Mouse (Mus musculus) left cerebral cortex, postnatal 4 days (tissue): Measurements from ENCODE around the gene Ces1a. TPM values are rescaled to one million over a fixed set of nuclear protein-coding genes. Genes with fewer than 3 reads are reported as not detected.

Experiments used
- DNase-seq: peaks from one replicate; pipeline ENCODE4 v3.0.0-alpha.2; 2022
- intact Hi-C: fragments of 180-260 bp; cut with DNase I; formaldehyde crosslinking; loops from one replicate; pipeline ENCODE4 v1.15.1; 2025
- total RNA-seq, 2 experiments: library from RNA; stranded (reverse); gene quantifications; 2 replicates each; pipeline ENCODE4 v1.2.3; 2021

Ces1a gene
- total RNA-seq, 2 experiments from 2014 or later, result not detected

GRCm38 (mm10) chr8:93010286-93010685 lies 37.7 kb downstream of the Ces1a start:
- intact Hi-C loops, result loop anchor here (2.0 kb wide), 2 partner anchors 389 to 421 kb away; no protein-coding TSS in a partner anchor
- peak; percentile 32 for DNase-seq

- intact Hi-C loops, result loop anchor here (10.0 kb wide), 1 partner anchor 114 kb away; no protein-coding TSS in a partner anchor
Measured at GRCm38 (mm10) chr8:92998600-92998999, 49.4 kb downstream of the Ces1a start.

DNA sequence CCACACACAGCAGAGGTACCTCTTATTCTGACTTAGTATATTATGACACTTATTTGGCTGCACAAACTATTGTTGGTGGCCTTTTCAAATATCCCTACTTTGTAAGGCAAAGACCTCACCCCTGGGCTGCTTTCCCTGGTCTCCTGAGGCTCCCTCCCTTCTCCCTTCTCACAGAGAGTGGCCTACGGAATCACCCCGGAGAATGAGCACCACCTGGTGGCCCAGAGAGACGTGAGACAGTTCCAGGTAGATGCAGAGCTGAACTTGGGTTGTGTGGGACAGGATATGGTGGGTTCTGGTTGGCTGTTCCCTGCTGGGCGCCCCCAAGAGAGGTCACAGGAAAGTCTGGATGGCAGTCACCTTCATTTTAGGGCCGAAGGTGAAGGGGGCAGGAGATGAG lies 51.2 kb downstream of the Ces1a start:
- intact Hi-C loops, result loop anchor here (1.0 to 10.0 kb wide), 2 partner anchors 112 to 179 kb away; no protein-coding TSS in a partner anchor
- peak; percentile 43 for DNase-seq

More at GRCm38 (mm10) chr8:92998600-92998999, 49.4 kb downstream of the Ces1a start:
- DNase-seq, result peak; percentile 59

- DNase-seq, result no peak
- intact Hi-C loops, result no loop called here
Measured at GRCm38 (mm10) chr8:92984376-92984775, 63.6 kb downstream of the Ces1a start.

DNA sequence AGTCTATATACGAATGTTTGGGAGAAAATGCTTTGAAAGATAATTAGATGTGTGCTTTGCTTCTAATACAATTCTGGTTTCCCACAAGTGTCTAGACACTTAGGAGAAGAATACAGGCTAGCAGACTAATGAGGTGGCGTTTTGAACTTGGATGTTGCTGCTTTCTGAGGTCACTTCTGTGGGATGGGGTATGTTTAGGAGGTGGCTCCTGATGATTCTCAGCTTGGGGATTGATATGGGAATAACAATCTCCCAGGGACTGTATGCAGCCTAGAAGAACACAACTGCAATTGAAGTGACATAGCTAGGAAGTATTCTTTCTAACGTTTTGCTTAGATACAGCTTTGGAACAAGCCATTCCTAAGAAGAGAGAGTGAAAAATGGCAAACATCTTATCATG lies 65.5 kb downstream of the Ces1a start:
- intact Hi-C loops, result no loop called here
- DNase-seq, result no peak

DNA sequence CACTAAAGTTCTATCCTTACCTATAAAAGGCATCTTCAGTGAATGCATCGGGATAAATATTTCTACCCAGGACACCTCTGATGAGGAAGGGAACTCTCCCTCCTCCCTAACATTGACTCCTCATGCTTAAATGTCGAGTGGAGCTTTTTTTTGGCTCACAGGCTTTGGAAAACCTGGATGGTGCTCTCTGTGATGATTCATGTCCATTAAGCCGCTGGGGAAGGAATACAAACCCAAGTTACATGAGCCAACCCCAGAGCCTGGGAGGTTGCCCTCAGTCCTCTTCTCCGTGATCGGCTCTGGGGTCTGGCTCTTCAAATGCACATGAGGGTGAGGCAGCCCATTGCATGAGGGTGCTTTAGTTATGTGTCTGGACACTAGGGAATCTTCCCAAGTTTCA lies 71.3 kb downstream of the Ces1a start:
- intact Hi-C loops, result no loop called here
- no peak for DNase-seq

- DNase-seq, result peak; percentile 82
- intact Hi-C loops, result no loop called here
Measured at GRCm38 (mm10) chr8:92972949-92973348, 75.0 kb downstream of the Ces1a start.

Other genes starting within 250 kb of the Ces1a start
- 10 to 100 TPM; 12.2 to 14.2 TPM for gene Mmp2, start 220.9 kb downstream of the Ces1a start, total RNA-seq
- gene Lpcat2, start 192.9 kb downstream of the Ces1a start, total RNA-seq, result 1 to 10 TPM; 7.1 to 7.8 TPM
- gene Capns2, start 146.8 kb downstream of the Ces1a start, total RNA-seq, result 1 to 10 TPM; 2.1 to 2.2 TPM
- under 1 TPM; 0.24 to 0.26 TPM for gene Slc6a2, start 88.1 kb downstream of the Ces1a start, total RNA-seq
- not detected for gene Ces1b, start 31.8 kb upstream of the Ces1a start, total RNA-seq
- not detected for gene Ces1c, start 83.1 kb upstream of the Ces1a start, total RNA-seq
- not detected for gene Ces1d, start 149.6 kb upstream of the Ces1a start, total RNA-seq
- gene Ces1e, start 181.4 kb upstream of the Ces1a start, total RNA-seq, result not detected
- not detected for gene Ces1f, start 231.6 kb upstream of the Ces1a start, total RNA-seq